Mouse (Mus musculus): ENCODE measurements around the gene Ptprc.

Gene Ptprc

GRCm38 (mm10) chr1:138037484-138037883 is 138.0 kb downstream of the Ptprc start:
- peak in 1 of 2 experiments; percentile 17 for DNase-seq

- DNase-seq, result no peak
These were observed 145.9 kb downstream of the Ptprc start for GRCm38 (mm10) chr1:138029649-138030048.

GRCm38 (mm10) chr1:138025298-138025697 is 150.2 kb downstream of the Ptprc start:
- no peak for DNase-seq

- DNase-seq, result no peak
These were observed 151.9 kb downstream of the Ptprc start for GRCm38 (mm10) chr1:138023601-138024000.

GRCm38 (mm10) chr1:138022918-138023295 is 152.6 kb downstream of the Ptprc start:
- DNase-seq, result no peak

- no peak for DNase-seq
These were observed 153.3 kb downstream of the Ptprc start for GRCm38 (mm10) chr1:138021962-138022917.
